Mouse (Mus musculus) T-helper 2 cell (primary cell): ENCODE data around the gene Ascc1.

Experiments
- in situ Hi-C: fragments of 300-600 bp; cut with MboI, MseI; formaldehyde crosslinking; loops from one replicate; pipeline ENCODE4 v1.15.1; 2025; ENCODE audit warnings: high pct_unique_total_duplicates

The Ascc1 gene

DNA sequence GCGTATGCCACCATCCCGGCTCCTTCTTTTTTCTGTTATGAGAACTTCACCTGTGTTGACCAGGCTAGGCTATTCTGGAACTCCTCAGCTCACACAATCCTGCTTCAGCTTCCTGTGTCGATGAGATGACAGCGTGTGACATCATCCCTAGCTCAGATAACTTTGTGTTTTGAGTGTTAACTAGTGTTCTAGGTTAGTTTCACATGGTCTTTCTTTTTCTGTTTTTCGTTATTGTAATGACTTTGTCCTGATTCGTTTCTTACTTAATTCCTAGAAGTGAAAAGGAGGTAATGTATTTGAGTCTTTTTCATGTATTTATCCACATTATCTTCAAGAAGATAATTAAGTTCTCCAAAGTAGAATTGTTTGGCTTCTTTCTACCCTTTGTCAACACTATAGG lies 13.6 kb downstream of the Ascc1 start:
- in situ Hi-C loops, result no loop called here

DNA sequence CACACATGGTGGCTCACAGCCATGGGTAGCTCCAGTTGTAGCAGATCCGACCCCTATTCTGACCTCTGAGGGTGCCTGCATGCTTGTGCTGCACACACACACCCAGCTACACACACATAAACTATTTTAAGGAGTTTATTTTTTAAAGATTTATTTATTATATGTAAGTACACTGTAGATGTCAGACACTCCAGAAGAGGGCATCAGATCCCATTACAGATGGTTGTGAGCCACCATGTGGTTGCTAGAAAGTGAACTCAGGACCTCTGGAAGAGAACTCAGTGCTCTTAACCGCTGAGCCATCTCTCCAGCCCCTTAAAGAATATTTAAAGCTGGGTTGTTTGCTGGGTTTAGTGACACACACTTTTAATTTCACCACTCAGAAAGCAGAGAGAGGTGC lies 16.7 kb downstream of the Ascc1 start:
- in situ Hi-C loops, result no loop called here

DNA sequence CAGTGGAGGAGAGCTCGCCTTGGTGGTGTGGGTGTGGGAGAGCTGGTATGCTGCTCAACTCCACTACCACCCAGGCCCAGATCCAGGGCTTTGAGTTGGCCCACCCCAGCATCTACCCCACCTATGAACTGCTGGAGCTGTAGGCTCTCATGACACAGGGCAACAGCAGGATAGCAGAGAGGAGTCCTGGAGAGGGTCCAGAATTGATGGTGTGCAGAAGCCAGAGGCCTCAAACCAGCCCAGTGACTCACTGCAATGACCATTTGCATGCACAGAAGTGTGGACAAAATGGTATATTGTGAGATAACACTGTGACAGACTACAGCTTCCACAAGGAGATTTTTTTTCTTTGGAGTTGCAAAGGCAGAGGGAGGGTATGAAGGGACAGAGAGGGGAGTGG lies 21.1 kb downstream of the Ascc1 start:
- in situ Hi-C loops, result no loop called here

DNA sequence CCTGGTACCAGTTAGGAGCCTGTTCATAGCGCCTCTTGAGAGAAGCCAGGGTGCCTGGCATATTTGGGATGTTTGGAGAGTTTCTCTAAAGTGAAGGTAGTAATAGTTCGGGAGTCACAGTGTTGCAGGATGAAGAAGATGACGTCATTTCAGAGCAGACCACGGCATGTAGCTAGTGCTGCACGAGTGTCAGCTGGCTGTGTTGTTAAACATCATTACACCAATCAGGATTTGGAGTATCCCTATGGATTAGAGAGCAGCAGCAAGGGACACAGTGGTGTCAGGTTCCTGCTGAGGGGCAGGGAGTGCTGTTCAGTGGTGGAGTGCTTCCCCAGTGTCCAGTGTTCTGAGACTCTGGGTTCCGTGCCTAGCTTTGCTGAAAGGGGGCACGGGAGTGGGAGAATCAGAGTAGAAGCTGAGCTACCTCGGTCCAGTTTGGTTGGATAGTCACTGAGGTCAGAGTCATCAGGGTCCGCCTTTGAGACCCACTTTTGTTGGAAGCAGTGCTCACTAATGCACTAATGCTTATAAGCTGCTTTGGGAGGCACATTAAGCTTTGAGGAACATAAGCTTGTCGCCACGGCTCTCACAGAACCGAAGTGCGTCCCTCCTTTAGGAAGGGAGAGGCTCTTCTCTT lies 24.3 kb downstream of the Ascc1 start:
- in situ Hi-C loops, result no loop called here

- in situ Hi-C loops, result no loop called here
Observed at GRCm38 (mm10) chr10:60027619-60028084, 25.0 kb downstream of the Ascc1 start.

DNA sequence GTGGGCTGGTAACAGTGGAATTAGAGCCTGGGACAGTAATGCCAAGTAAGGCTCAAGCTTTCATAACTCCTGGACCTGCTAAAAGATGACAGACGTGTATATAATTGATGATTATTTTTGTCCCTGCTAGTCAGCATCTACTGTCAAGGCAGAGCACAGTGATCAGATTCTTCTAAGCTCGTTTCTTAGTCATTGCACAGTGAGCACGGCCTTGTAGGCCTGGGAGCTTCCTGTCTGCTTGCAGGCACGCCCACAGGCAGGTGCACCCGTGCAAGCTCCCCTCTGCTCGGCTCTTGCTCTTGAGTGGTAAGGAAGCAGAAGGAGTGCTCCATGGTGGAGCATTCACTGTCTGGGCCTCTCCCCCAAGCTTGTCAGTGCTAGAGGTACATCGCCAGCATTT lies 25.6 kb downstream of the Ascc1 start:
- in situ Hi-C loops, result no loop called here

DNA sequence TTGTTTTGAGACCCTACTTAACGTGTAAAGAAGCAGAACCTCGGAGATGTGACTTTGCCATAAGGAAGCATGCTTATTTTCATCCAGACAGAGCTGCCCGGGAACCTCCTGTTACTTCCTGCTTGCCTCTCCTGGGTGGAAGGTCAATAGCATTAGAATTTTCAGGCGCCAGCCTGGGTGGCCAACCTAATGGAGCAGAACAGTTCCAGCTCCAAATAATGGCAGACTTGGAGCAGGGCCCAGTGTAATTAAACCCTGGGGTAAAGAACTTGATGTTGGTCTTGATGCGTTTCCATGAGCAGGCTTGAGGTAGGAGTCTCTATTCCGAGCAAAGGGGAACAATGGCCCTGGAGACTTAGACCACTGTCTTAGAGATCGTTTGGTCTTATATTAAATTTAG lies 26.4 kb downstream of the Ascc1 start:
- in situ Hi-C loops, result no loop called here

- in situ Hi-C loops, result no loop called here
Observed at GRCm38 (mm10) chr10:60029387-60029786, 26.8 kb downstream of the Ascc1 start.

- in situ Hi-C loops, result loop anchor here (10.0 kb wide), 1 partner anchor 637 kb away; the partner anchor contains the start of gene Gm10273
Observed at GRCm38 (mm10) chr10:60031562-60031961, 29.0 kb downstream of the Ascc1 start.

GRCm38 (mm10) chr10:60031985-60032384 lies 29.4 kb downstream of the Ascc1 start:
- in situ Hi-C loops, result loop anchor here (10.0 kb wide), 1 partner anchor 637 kb away; the partner anchor contains the start of gene Gm10273

DNA sequence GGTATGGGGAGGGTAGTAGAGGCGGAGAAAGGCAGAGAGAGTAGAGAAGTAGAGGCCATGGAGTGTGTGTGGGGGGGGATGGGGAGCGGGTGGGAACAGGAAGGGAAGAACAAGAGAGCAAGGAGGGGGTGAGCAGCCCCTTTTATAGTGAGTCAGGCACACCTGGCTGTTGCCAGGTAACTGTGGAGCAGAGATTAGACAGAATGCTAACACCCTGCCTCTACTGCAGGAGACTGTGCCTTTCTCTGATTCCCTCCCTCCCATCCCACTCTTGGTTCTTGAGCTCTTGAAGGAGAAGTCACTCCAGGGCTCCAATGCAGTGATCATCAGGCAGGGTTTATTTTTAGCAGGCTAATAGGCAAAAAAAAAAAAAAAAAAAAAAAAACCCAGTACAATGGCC lies 30.0 kb downstream of the Ascc1 start:
- in situ Hi-C loops, result loop anchor here (10.0 kb wide), 1 partner anchor 638 kb away; the partner anchor contains the start of gene Gm10273

DNA sequence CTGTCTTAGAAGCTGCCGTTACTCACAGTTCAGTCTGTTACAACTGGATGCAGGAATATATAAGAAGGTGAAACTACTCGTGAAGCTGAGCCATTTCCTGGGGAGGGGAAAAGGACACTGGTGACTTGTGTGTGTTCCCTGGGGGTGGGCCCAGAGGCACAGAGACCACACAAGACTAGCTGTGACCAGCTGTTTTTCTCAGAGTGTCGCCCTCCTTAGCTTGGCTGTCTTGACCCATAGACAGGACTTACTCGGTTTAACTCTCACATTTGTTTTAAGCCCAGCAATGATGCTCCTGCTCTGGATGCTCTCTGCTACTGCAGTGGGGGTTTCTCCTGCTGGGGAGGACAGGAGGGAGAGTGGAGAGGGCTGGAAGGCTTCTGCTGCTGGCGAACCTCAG lies 30.5 kb downstream of the Ascc1 start:
- in situ Hi-C loops, result loop anchor here (10.0 kb wide), 1 partner anchor 638 kb away; the partner anchor contains the start of gene Gm10273

- in situ Hi-C loops, result loop anchor here (10.0 kb wide), 1 partner anchor 640 kb away; the partner anchor contains the start of gene Gm10273
Observed at GRCm38 (mm10) chr10:60034621-60035020, 32.0 kb downstream of the Ascc1 start.

DNA sequence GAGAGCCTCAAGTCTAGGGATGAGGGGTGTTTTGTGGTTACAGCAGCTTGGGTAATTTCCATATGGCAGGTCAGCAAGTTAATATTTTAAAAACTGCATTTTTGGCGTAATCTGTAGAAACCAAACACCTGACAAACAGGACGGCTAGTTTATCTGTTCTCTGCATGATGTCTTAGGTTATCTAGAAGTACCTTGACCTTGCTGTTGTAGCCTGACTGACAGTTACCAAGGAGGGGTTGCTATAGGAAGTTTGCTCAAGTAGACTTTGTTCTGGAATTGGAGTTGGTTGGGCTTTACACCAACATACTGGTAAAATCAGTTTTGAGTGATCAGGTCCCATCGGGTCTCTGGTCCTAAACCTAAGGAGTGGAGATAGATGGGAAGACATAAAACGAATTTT lies 33.1 kb downstream of the Ascc1 start:
- in situ Hi-C loops, result loop anchor here (10.0 kb wide), 1 partner anchor 641 kb away; the partner anchor contains the start of gene Gm10273

DNA sequence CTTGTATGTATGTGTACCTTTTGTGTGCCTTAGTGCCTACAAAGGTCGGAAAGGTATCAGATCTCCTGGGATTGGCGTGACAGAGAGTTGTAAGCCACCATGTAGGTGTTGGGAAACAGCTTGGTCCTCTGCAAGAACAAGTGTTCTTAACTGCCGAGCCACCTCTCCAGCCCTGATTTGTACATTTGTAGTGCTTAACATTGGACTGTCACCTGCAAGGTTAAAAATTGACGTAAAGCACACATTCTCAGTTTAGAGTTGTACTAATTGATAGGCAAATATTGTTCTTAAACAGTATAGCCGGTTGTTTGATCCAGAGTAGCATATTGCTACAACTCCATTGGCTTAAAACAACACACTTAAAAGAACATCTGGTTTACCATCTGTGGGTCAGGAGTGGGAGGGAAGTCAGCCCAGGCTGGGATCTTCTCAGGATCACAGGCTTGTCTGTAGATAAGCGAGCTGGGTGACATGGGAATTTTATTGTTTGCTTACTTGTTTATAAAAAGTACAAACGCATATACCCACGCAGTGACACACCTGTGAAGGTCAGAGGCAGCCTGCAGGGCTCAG lies 39.8 kb downstream of the Ascc1 start:
- in situ Hi-C loops, result no loop called here

DNA sequence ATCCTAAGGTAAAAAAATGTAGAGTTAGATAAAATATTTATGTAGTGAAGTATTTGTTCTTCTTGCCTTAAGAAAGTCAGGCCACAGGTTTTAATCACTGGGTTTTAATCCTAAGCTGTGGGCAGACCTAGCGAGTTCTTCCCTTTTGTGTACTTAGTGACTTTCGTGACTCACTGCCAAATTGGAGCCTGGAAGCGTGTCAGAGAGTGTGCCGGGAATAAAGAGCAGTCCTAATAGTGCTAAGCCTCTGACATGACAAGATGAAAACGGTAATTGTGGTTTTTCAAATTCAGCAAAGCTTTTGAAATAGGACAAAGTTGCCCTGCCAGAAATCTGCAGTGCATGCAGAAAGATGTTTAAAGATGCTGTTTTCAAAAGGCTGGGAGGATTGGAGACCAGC lies 44.1 kb downstream of the Ascc1 start:
- in situ Hi-C loops, result no loop called here

DNA sequence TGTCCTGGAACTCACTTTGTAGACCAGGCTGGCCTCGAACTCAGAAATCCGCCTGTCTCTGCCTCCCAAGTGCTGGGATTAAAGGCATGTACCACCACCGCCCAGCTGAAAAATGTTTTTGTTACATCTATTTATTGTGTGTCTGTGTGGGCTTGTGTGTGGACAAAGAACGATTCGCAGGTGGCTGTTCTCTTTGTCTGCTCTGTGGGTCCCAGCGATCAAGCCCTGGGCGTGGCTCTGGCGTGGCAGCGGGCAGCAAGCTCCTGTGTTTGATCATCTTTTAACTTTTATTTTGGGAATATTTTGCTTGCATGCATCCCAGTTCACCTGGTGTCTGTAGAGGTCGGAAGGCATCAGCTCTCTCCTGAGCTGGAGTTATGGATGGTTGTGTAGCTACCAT lies 48.0 kb downstream of the Ascc1 start:
- in situ Hi-C loops, result no loop called here

DNA sequence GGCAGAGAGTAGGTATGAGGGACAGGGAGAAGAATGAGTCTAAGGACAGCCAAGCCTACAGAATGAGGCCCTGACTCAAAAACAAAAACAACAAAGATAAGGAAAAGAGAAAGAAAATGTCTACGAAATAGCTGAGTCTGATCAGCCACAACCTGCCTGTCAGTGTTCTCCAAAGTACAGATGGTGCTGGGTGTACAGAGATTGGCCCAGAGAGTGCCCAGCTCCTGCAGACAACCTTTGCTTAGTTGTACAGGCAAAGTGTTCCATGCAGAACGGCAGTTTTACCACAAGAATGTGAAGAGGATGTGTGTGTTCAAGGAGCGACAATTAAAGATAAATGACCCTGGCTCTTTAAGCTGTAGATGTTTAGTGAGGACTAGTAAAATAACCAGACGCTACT lies 50.5 kb downstream of the Ascc1 start:
- in situ Hi-C loops, result no loop called here

DNA sequence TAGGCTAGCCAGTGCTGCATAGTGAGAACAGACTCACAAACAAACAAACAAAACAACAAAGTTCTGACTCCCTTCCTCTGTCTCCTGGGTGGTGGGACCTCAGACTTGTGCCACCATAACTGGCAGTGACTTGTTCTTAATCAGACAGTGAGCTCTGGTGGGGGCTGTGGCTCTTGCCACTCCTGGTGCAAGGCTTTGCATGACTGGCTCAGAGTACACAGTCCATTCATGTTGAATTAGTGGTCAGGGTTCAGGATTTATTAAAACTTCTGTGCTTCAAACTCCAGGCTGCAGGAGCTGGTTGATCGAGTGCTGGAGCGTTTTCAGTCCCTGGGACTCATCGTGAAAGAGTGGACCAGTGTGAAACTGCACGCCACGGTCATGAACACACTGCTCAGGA lies 59.6 kb downstream of the Ascc1 start:
- in situ Hi-C loops, result no loop called here

DNA sequence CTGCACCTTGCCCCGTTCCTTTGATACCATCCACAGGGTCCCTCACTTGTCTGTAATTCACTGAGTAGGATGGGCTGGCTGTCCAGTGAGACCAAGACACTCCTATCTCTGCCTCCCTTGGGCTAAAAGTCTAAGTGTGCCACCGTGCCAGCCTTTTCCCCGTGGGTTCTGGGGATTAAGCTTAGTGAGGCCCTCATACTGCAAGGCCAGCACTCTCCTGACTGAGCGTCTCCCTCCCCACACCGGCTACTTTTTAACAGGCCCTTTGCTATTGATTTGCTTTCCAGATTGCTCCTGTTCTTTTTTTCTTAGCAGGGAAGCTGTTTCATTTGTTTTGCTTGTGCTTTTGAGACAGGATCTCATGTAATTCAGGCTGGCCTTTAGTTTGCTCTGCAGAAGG lies 60.3 kb downstream of the Ascc1 start:
- in situ Hi-C loops, result no loop called here

- in situ Hi-C loops, result no loop called here
Observed at GRCm38 (mm10) chr10:60066524-60066923, 63.9 kb downstream of the Ascc1 start.

DNA sequence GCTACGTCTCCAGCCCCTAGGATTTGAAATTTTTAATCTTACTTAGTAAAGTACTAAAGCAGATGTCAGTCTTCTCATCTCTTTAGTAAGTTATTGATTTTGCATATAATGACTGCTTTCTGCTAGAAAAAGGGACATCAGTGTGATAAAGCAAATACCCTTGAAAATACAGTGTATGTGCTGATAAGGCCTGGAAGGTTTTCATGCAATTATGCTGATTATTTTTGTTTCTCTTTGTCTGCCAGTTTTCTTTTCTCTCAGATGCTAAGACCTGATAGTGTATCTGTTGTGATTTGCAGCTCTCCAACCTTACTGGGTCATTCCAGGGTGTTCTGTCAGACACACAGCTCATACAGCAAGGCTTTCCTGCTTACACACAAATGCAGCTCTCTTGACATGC lies 72.6 kb downstream of the Ascc1 start:
- in situ Hi-C loops, result no loop called here

GRCm38 (mm10) chr10:60077226-60077625 lies 74.6 kb downstream of the Ascc1 start:
- in situ Hi-C loops, result no loop called here
